Mouse (Mus musculus): ENCODE measurements around the gene Tmem108. TPM values are rescaled to one million over a fixed set of nuclear protein-coding genes. Genes with fewer than 3 reads are reported as not detected.

The Tmem108 gene
- polyA plus RNA-seq, 1 experiment from 2014 or later = 33.0 TPM

- 94% methylated on average over 13 of the region's 13 CpGs for WGBS
- no peaks in the 10 kb centered on the region for H3K4me1 ChIP-seq
- no peaks in the 10 kb centered on the region for H3K9me3 ChIP-seq
- no peaks in the 10 kb centered on the region for H3K36me3 ChIP-seq (replicated peaks)
- H3K9ac ChIP-seq = no peak overlapping the region
- H3K27ac ChIP-seq = no peak overlapping the region
- no peak overlapping the region for H3K4me3 ChIP-seq
- no peaks in the 10 kb centered on the region for H3K27me3 ChIP-seq (replicated peaks)
- no peak for ATAC-seq (replicated peaks)
- no peak overlapping the region for H3K4me2 ChIP-seq
Observed at GRCm38 (mm10) chr9:103716002-103716401, 45.6 kb downstream of the Tmem108 start.

GRCm38 (mm10) chr9:103715352-103715751 is 46.3 kb downstream of the Tmem108 start:
- Histone ChIP-seq H3K27ac (no peak overlapping the region), H3K9ac (no peak overlapping the region), H3K4me3 (no peak overlapping the region), H3K4me2 (no peak overlapping the region), H3K9me3 (no peaks in the 10 kb centered on the region), H3K36me3 (replicated peaks) (no peaks in the 10 kb centered on the region), H3K27me3 (replicated peaks) (no peaks in the 10 kb centered on the region), H3K4me1 (no peaks in the 10 kb centered on the region)
- 97% methylated on average over 4 of the region's 4 CpGs for WGBS
- ATAC-seq (replicated peaks) = no peak

GRCm38 (mm10) chr9:103713230-103713629 is 48.4 kb downstream of the Tmem108 start:
- no peaks in the 10 kb centered on the region for H3K36me3 ChIP-seq (replicated peaks)
- no peak for ATAC-seq (replicated peaks)
- H3K4me3 ChIP-seq = no peak overlapping the region
- H3K27ac ChIP-seq = no peak overlapping the region
- H3K4me2 ChIP-seq = no peak overlapping the region
- no peak overlapping the region for H3K9ac ChIP-seq
- no peaks in the 10 kb centered on the region for H3K27me3 ChIP-seq (replicated peaks)
- H3K4me1 ChIP-seq = no peaks in the 10 kb centered on the region
- H3K9me3 ChIP-seq = no peaks in the 10 kb centered on the region
- 90% methylated on average over 4 of the region's 4 CpGs for WGBS

- H3K4me1 ChIP-seq = no peaks in the 10 kb centered on the region
- H3K27ac ChIP-seq = no peak overlapping the region
- H3K9me3 ChIP-seq = no peaks in the 10 kb centered on the region
- no peak overlapping the region for H3K4me3 ChIP-seq
- no peak overlapping the region for H3K4me2 ChIP-seq
- H3K36me3 ChIP-seq (replicated peaks) = no peaks in the 10 kb centered on the region
- WGBS = 85% methylated on average over 7 of the region's 7 CpGs
- no peak overlapping the region for H3K9ac ChIP-seq
- no peak for ATAC-seq (replicated peaks)
- no peaks in the 10 kb centered on the region for H3K27me3 ChIP-seq (replicated peaks)
Observed at GRCm38 (mm10) chr9:103712711-103713110, 48.9 kb downstream of the Tmem108 start.

GRCm38 (mm10) chr9:103709694-103710093 is 51.9 kb downstream of the Tmem108 start:
- ATAC-seq (replicated peaks) = no peak
- no peaks in the 10 kb centered on the region for H3K9me3 ChIP-seq
- no peak overlapping the region for H3K9ac ChIP-seq
- no peaks in the 10 kb centered on the region for H3K27me3 ChIP-seq (replicated peaks)
- H3K4me1 ChIP-seq = no peaks in the 10 kb centered on the region
- H3K27ac ChIP-seq = no peak overlapping the region
- 79% methylated on average over 3 of the region's 3 CpGs for WGBS
- no peak overlapping the region for H3K4me2 ChIP-seq
- no peaks in the 10 kb centered on the region for H3K36me3 ChIP-seq (replicated peaks)
- H3K4me3 ChIP-seq = no peak overlapping the region

GRCm38 (mm10) chr9:103708514-103709173 is 53.0 kb downstream of the Tmem108 start:
- Histone ChIP-seq H3K4me3 (no peak overlapping the region), H3K9ac (no peak overlapping the region), H3K36me3 (replicated peaks) (no peaks in the 10 kb centered on the region), H3K4me2 (no peak overlapping the region), H3K27me3 (replicated peaks) (no peaks in the 10 kb centered on the region), H3K27ac (no peak overlapping the region), H3K9me3 (no peaks in the 10 kb centered on the region), H3K4me1 (no peaks in the 10 kb centered on the region)
- ATAC-seq (replicated peaks) = no peak
- 82% methylated on average over 16 of the region's 16 CpGs for WGBS

GRCm38 (mm10) chr9:103707857-103708256 is 53.8 kb downstream of the Tmem108 start:
- no peaks in the 10 kb centered on the region for H3K36me3 ChIP-seq (replicated peaks)
- ATAC-seq (replicated peaks) = no peak
- no peak overlapping the region for H3K4me3 ChIP-seq
- no peaks in the 10 kb centered on the region for H3K9me3 ChIP-seq
- H3K4me1 ChIP-seq = no peaks in the 10 kb centered on the region
- no peaks in the 10 kb centered on the region for H3K27me3 ChIP-seq (replicated peaks)
- no peak overlapping the region for H3K4me2 ChIP-seq
- H3K27ac ChIP-seq = no peak overlapping the region
- H3K9ac ChIP-seq = no peak overlapping the region

- no peak for ATAC-seq (replicated peaks)
- H3K9ac ChIP-seq = no peak overlapping the region
- WGBS = 86% methylated on average over 8 of the region's 8 CpGs
- no peaks in the 10 kb centered on the region for H3K9me3 ChIP-seq
- no peak overlapping the region for H3K27ac ChIP-seq
- H3K4me2 ChIP-seq = no peak overlapping the region
- H3K36me3 ChIP-seq (replicated peaks) = no peaks in the 10 kb centered on the region
- H3K4me1 ChIP-seq = no peaks in the 10 kb centered on the region
- H3K4me3 ChIP-seq = no peak overlapping the region
- H3K27me3 ChIP-seq (replicated peaks) = no peaks in the 10 kb centered on the region
Observed at GRCm38 (mm10) chr9:103707000-103707790, 54.4 kb downstream of the Tmem108 start.

GRCm38 (mm10) chr9:103705717-103706116 is 55.9 kb downstream of the Tmem108 start:
- H3K4me2 ChIP-seq = no peak overlapping the region
- no peak for ATAC-seq (replicated peaks)
- no peaks in the 10 kb centered on the region for H3K36me3 ChIP-seq (replicated peaks)
- H3K4me1 ChIP-seq = 0 out of 2 replicates have a peak, but pooled peaks cover 4% of the 10 kb centered on the region
- WGBS = 93% methylated on average over 4 of the region's 4 CpGs
- no peaks in the 10 kb centered on the region for H3K9me3 ChIP-seq
- H3K9ac ChIP-seq = no peak overlapping the region
- H3K4me3 ChIP-seq = no peak overlapping the region
- H3K27me3 ChIP-seq (replicated peaks) = no peaks in the 10 kb centered on the region
- no peak overlapping the region for H3K27ac ChIP-seq

GRCm38 (mm10) chr9:103703014-103703413 is 58.6 kb downstream of the Tmem108 start:
- no peaks in the 10 kb centered on the region for H3K36me3 ChIP-seq (replicated peaks)

GRCm38 (mm10) chr9:103702452-103702851 is 59.2 kb downstream of the Tmem108 start:
- H3K9me3 ChIP-seq = no peaks in the 10 kb centered on the region
- ATAC-seq (replicated peaks) = no peak

More at GRCm38 (mm10) chr9:103703014-103703413, 58.6 kb downstream of the Tmem108 start:
- H3K9ac ChIP-seq = no peak overlapping the region
- no peak overlapping the region for H3K4me3 ChIP-seq
- 88% methylated on average over 16 of the region's 16 CpGs for WGBS
- no peak overlapping the region for H3K4me2 ChIP-seq
- no peak overlapping the region for H3K27ac ChIP-seq
- H3K4me1 ChIP-seq = 0 out of 2 replicates have a peak, but pooled peaks cover 4% of the 10 kb centered on the region
- no peak for ATAC-seq (replicated peaks)
- H3K27me3 ChIP-seq (replicated peaks) = no peaks in the 10 kb centered on the region
- H3K9me3 ChIP-seq = no peaks in the 10 kb centered on the region

GRCm38 (mm10) chr9:103701448-103701847 is 60.2 kb downstream of the Tmem108 start:
- Histone ChIP-seq H3K4me3 (no peak overlapping the region), H3K27me3 (replicated peaks) (no peaks in the 10 kb centered on the region), H3K4me2 (no peak overlapping the region), H3K4me1 (peaks cover 14% of the 10 kb centered on the region), H3K27ac (no peak overlapping the region), H3K9ac (no peak overlapping the region), H3K9me3 (no peaks in the 10 kb centered on the region), H3K36me3 (replicated peaks) (no peaks in the 10 kb centered on the region)
- WGBS = 50% methylated on average over 4 of the region's 4 CpGs
- ATAC-seq (replicated peaks) = no peak

More at GRCm38 (mm10) chr9:103702452-103702851, 59.2 kb downstream of the Tmem108 start:
- no peak overlapping the region for H3K9ac ChIP-seq
- H3K27ac ChIP-seq = no peak overlapping the region
- no peaks in the 10 kb centered on the region for H3K27me3 ChIP-seq (replicated peaks)
- no peak overlapping the region for H3K4me2 ChIP-seq
- H3K36me3 ChIP-seq (replicated peaks) = no peaks in the 10 kb centered on the region
- H3K4me3 ChIP-seq = no peak overlapping the region
- WGBS = 91% methylated on average over 5 of the region's 5 CpGs
- peaks cover 5% of the 10 kb centered on the region; the same call in 1 of the 2 replicates for H3K4me1 ChIP-seq

Measured in midbrain, embryonic 15.5 days (tissue).